Mouse (Mus musculus) kidney, embryonic 15.5 days (tissue): ENCODE results near the gene Abcb5. TPM values are rescaled to one million over a fixed set of nuclear protein-coding genes. Genes with fewer than 3 reads are reported as not detected.
A peak's percentile ranks its signal among the peaks of the same experiment; 100 is the strongest.

Source experiments
- ATAC-seq: fragments of 200-750 bp; cut with Nextera tagmentation; replicated peaks from 2 replicates; pipeline ENCODE4 v1.8.0; 2017; ENCODE audit warnings: moderate TSS enrichment; ENCODE audit not compliant: low FRiP score
- H3K27ac ChIP-seq: fragments of 300-500 bp; sonication (generic); 2 replicates; pipeline ENCODE4 v1.5.1; 2015; ENCODE audit warnings: mild to moderate bottlenecking, inconsistent platforms
- H3K27me3 ChIP-seq: fragments of 300-500 bp; sonication (generic); 2 replicates; pipeline ENCODE4 v1.6.1; 2015; ENCODE audit warnings: inconsistent platforms
- H3K36me3 ChIP-seq: fragments of 300-500 bp; sonication (generic); 2 replicates; pipeline ENCODE4 v1.6.1; 2015; ENCODE audit warnings: inconsistent platforms
- H3K4me1 ChIP-seq: fragments of 300-500 bp; sonication (generic); 2 replicates; pipeline ENCODE4 v1.6.1; 2015; ENCODE audit warnings: inconsistent platforms
- H3K4me2 ChIP-seq: fragments of 300-500 bp; sonication (generic); 2 replicates; pipeline ENCODE4 v1.6.1; 2015; ENCODE audit warnings: moderate library complexity, mild to moderate bottlenecking, inconsistent platforms
- H3K4me3 ChIP-seq: fragments of 300-500 bp; sonication (generic); replicated peaks from 2 replicates; pipeline ENCODE4 v1.5.1; 2015; ENCODE audit warnings: mild to moderate bottlenecking, inconsistent platforms
- H3K9ac ChIP-seq: fragments of 300-500 bp; sonication (generic); 2 replicates; pipeline ENCODE4 v1.6.1; 2015; ENCODE audit warnings: mild to moderate bottlenecking, inconsistent platforms
- H3K9me3 ChIP-seq: fragments of 300-500 bp; sonication (generic); replicated peaks from 2 replicates; pipeline ENCODE4 v1.6.1; 2016; ENCODE audit warnings: inconsistent platforms
- WGBS: fragments of 180-500 bp; shearing (Covaris S2); methylation state at CpG from one replicate; pipeline ENCODE4 v1.1.7; 2015; ENCODE audit warnings: mixed read lengths; 5-methylcytosine and 5-hydroxymethylcytosine counted together
- polyA plus RNA-seq: library from polyadenylated mRNA; unstranded; fragments of >200 nt; fragmentation: Nextera tagmentation; extraction: Ambion mirVana; gene quantifications from 2 replicates; pipeline ENCODE4 v1.2.1, GENCODE M21; 2015

The Abcb5 gene
- polyA plus RNA-seq, 1 experiment from 2014 or later = not detected

DNA sequence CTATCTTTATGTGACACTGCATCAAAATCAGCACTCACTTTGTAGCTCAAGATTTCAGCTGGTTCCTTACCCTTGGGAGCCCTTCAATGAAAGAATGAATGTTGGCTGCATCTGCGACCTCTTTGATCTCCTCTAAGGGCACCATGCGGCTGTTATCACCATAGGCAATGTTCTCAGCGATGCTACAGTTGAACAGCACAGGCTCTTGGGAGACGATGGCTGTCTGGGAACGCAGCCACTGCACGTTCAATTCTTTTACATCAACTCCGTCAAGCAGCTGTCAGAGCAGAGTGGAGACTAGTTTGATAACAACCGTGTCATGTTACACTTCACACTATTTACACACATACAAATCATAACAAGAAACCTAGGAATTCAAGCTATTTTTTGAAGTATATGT, 93.5 kb downstream of the Abcb5 start:
- no peak overlapping the region for H3K4me2 ChIP-seq
- H3K4me3 ChIP-seq = no peak overlapping the region
- H3K9me3 ChIP-seq = no peaks in the 10 kb centered on the region
- no peak overlapping the region for H3K9ac ChIP-seq
- H3K36me3 ChIP-seq = no peaks in the 10 kb centered on the region
- H3K4me1 ChIP-seq = no peaks in the 10 kb centered on the region
- no peaks in the 10 kb centered on the region for H3K27me3 ChIP-seq
- no peak for ATAC-seq
- WGBS = 74% methylated on average over 8 of the region's 8 CpGs
- no peak overlapping the region for H3K27ac ChIP-seq

DNA sequence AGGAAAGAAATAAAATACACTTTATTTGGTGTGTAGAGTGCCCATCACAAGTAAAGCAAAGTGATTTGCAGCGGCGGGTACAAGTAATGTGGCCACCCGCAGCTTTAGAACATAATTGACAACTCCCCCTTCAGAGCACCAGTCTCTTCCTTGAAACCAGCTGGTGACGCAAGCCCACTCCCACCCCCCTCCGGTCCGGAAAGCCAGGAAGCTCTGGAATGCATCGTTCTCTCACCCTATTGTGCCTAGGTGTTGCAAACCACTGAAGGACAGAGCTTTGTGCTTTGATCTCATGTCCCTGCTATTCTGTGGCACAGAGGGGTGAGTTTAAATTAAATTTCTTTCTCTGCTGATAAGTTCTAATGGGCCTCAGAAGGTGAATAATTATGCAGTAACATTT, 110.1 kb downstream of the Abcb5 start:
- H3K36me3 ChIP-seq = no peaks in the 10 kb centered on the region
- no peak overlapping the region for H3K4me2 ChIP-seq
- H3K9me3 ChIP-seq = no peaks in the 10 kb centered on the region
- no peak overlapping the region for H3K9ac ChIP-seq
- H3K4me1 ChIP-seq = peaks cover 9% of the 10 kb centered on the region
- H3K27ac ChIP-seq = no peak overlapping the region
- WGBS = 2% methylated on average over 7 of the region's 7 CpGs
- H3K27me3 ChIP-seq = peaks cover 80% of the 10 kb centered on the region
- ATAC-seq = no peak
- no peak overlapping the region for H3K4me3 ChIP-seq

DNA sequence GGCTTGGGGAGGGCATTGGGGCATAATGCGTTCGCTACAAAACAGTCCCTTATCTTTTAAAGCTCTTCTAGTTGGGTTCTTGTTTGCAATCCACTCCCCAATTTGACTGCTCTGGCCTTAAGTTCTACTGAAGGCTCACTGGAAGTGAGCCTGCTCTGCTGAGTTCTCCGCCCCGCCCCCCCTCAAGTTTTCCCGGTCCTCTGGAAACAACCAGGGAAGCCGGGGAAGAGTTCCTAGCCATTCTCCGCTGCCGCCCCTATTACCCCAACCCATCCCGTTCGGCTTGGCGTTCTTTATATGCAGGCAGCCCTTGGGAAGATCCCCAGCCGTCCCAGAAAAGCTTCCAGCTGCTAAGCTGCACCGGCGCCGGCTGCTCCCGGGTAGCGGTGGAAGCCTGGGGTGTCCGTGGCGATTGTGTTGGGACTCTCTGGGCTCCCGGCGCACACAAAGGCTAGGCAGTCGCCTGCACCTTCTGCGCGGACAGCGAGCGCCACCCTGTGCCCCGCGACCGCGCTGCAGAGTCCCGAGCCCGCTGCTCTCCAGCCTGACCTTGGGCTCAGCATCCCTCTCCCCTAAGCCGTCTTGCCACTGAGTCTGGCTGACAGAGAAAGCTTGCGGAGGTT, 111.3 kb downstream of the Abcb5 start:
- H3K27ac ChIP-seq = no peak overlapping the region
- no peaks in the 10 kb centered on the region for H3K36me3 ChIP-seq
- peak; percentile 98 for ATAC-seq
- no peaks in the 10 kb centered on the region for H3K9me3 ChIP-seq
- 0 out of 2 replicates have a peak overlapping the region, but pooled peaks have one; percentile 24 for H3K9ac ChIP-seq
- peak overlapping the region; percentile 44 for H3K4me3 ChIP-seq
- H3K27me3 ChIP-seq = peaks cover 83% of the 10 kb centered on the region
- WGBS = under 1% methylated on average over 34 of the region's 34 CpGs
- H3K4me2 ChIP-seq = peak overlapping the region; percentile 73
- peaks cover 9% of the 10 kb centered on the region for H3K4me1 ChIP-seq

DNA sequence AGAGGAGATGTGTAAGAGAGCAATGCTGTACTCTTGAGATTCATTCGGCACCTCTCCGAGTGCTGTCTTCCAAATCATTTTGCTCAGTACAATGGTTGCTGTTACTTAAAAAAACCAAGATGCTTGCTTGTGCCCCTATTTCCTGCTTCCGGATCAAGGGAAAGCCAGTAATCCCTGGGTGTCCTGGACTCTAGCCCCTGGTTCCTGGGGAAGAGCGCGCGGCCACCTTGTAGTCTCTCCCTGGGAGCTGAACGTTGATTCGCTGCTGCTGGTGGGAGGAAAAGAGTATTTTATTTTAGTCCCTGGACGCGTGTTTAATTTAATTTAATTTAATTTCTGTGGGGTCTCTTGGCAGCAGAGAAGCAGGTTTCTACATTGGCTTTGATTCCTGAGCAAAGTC, 111.8 kb downstream of the Abcb5 start:
- H3K27me3 ChIP-seq = peaks cover 83% of the 10 kb centered on the region
- 4% methylated on average over 10 of the region's 10 CpGs for WGBS
- peak overlapping the region; percentile 73 for H3K4me2 ChIP-seq
- no peaks in the 10 kb centered on the region for H3K9me3 ChIP-seq
- peak overlapping the region; percentile 44 for H3K4me3 ChIP-seq
- H3K36me3 ChIP-seq = no peaks in the 10 kb centered on the region
- no peak for ATAC-seq
- H3K9ac ChIP-seq = no peak overlapping the region
- H3K4me1 ChIP-seq = peaks cover 12% of the 10 kb centered on the region
- H3K27ac ChIP-seq = no peak overlapping the region

DNA sequence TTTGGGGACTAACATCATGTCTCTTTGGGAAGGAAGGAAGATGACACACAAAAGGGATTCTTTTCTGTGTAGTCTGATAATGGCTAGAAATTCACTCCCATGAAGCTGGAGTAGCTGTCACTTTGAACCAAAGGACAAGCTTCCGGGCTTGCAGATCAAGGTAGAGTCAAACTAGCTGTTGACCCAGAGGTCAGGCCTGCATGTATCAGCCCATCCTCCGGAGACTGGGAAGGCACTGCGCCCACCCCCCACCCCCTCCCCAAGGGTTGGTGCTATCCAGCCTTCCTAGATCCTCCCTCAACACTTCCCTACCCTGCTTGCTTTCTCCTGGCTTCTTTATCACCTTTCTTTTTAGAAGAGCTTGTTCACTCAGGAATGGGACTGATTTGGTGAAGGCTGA, 112.9 kb downstream of the Abcb5 start:
- Histone ChIP-seq H3K4me3 (no peak overlapping the region), H3K4me2 (no peak overlapping the region), H3K9ac (no peak overlapping the region), H3K27me3 (peaks cover 89% of the 10 kb centered on the region), H3K9me3 (no peaks in the 10 kb centered on the region), H3K4me1 (peaks cover 23% of the 10 kb centered on the region), H3K27ac (no peak overlapping the region), H3K36me3 (no peaks in the 10 kb centered on the region)
- ATAC-seq = no peak
- 4% methylated on average over 3 of the region's 3 CpGs for WGBS

DNA sequence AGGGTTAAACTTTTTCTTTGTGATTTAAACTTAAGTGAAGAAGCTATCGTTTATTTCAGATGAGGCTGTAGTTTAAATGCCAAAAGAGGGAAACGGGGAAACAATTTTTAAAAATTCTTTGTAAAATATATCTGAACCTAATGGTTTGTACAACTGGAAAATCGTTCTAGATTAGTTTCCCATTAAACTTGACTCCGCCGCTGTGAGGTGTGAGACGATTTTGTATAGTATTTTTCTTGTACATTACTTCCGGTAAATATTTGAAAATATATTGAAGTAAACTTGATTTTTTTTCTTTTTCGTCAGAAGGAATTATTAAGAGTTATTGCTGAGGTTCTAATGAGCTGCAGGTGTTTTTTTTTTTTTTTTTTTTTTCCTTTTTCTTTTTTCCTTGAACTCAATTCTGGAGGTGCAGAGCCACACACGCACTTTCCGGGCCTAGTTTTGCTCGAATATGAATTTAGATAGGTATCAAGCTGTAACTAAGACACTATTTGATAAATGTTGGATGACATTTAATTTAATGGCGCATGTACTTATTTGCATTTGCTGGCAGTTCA, 115.3 kb downstream of the Abcb5 start:
- H3K9me3 ChIP-seq = no peaks in the 10 kb centered on the region
- ATAC-seq = no peak
- no peak overlapping the region for H3K4me2 ChIP-seq
- H3K4me1 ChIP-seq = peaks cover 40% of the 10 kb centered on the region
- H3K27ac ChIP-seq = no peak overlapping the region
- H3K9ac ChIP-seq = no peak overlapping the region
- H3K4me3 ChIP-seq = no peak overlapping the region
- H3K36me3 ChIP-seq = no peaks in the 10 kb centered on the region
- WGBS = 17% methylated on average over 12 of the region's 12 CpGs
- peaks cover 92% of the 10 kb centered on the region for H3K27me3 ChIP-seq

DNA sequence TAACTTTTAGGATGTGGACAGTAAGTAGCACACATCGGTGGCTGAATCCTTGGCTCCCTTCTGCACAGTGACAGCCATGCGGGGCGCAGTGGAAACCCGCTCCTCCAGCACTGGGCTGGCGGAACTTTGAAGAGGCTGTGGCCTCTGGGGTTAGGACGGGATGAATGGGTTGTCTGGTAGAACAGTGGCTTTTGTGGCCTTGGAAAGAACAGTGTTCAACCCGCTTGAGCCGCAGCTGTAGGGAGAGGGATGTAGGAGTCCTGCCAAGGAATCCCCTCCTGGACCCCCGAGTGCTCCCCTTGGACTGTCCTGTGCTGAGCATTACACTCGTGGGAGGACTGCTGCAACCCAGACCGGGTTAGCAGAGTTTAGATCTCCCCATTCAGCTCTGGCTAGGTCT, 116.2 kb downstream of the Abcb5 start:
- H3K27ac ChIP-seq = no peak overlapping the region
- ATAC-seq = peak; percentile 10; the same call in 1 of the 2 replicates
- no peak overlapping the region for H3K4me3 ChIP-seq
- peaks cover 92% of the 10 kb centered on the region for H3K27me3 ChIP-seq
- 2% methylated on average over 11 of the region's 11 CpGs for WGBS
- no peaks in the 10 kb centered on the region for H3K9me3 ChIP-seq
- H3K4me1 ChIP-seq = peaks cover 39% of the 10 kb centered on the region
- no peaks in the 10 kb centered on the region for H3K36me3 ChIP-seq
- H3K4me2 ChIP-seq = no peak overlapping the region
- H3K9ac ChIP-seq = no peak overlapping the region

DNA sequence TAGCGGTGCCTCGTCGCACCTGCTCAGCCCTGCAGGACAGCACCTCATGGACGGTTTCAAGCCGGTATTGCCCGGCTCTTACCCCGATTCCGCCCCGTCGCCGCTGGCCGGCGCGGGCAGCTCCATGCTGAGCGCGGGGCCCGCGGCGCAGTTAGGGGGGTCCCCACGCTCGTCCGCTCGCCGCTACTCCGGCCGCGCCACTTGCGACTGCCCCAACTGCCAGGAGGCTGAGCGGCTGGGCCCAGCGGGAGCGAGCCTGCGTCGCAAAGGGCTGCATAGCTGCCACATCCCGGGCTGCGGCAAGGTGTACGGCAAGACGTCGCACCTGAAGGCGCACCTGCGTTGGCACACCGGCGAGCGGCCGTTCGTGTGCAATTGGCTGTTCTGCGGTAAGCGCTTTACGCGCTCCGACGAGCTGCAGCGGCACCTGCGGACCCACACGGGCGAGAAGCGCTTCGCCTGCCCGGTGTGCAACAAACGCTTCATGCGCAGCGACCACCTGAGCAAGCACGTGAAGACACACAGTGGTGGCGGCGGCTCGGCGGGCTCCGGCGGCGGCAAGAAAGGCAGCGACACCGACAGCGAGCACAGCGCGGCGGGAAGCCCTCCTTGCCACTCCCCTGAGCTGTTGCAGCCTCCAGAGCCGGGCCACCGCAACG, 116.9 kb downstream of the Abcb5 start:
- Histone ChIP-seq H3K9ac (no peak overlapping the region), H3K4me3 (peak overlapping the region; percentile 34), H3K4me1 (peaks cover 32% of the 10 kb centered on the region), H3K27ac (no peak overlapping the region), H3K4me2 (peak overlapping the region; percentile 53), H3K27me3 (peaks cover 92% of the 10 kb centered on the region), H3K9me3 (no peaks in the 10 kb centered on the region), H3K36me3 (no peaks in the 10 kb centered on the region)
- WGBS = 1% methylated on average over 78 of the region's 78 CpGs
- peak; percentile 31 for ATAC-seq

DNA sequence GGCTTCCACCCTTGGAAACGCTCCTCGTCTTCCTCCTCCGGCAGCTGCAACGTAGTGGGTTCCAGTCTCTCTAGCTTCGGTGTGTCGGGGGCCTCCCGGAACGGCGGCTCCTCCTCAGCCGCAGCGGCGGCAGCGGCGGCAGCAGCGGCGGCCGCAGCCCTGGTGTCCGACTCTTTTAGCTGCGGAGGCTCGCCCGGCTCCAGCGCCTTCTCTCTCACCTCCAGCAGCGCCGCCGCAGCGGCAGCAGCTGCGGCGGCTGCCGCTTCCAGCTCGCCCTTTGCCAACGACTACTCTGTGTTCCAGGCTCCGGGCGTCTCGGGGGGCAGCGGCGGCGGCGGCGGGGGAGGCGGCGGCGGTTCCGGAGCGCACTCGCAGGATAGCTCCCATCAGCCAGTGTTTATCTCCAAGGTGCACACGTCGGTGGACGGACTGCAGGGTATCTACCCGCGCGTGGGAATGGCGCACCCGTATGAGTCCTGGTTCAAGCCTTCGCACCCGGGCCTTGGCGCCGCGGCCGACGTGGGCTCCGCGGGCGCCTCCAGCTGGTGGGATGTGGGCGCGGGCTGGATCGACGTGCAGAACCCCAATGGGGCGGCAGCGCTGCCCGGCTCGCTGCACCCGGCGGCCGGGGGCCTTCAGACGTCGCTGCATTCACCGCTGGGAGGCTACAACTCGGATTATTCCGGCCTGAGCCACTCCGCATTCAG, 117.6 kb downstream of the Abcb5 start:
- Histone ChIP-seq H3K4me3 (peak overlapping the region; percentile 34), H3K27ac (no peak overlapping the region), H3K9me3 (no peaks in the 10 kb centered on the region), H3K9ac (no peak overlapping the region), H3K27me3 (peaks cover 92% of the 10 kb centered on the region), H3K4me1 (peaks cover 30% of the 10 kb centered on the region), H3K4me2 (peak overlapping the region; percentile 53), H3K36me3 (no peaks in the 10 kb centered on the region)
- under 1% methylated on average over 79 of the region's 80 CpGs for WGBS
- ATAC-seq = peak; percentile 27; the same call in 1 of the 2 replicates

DNA sequence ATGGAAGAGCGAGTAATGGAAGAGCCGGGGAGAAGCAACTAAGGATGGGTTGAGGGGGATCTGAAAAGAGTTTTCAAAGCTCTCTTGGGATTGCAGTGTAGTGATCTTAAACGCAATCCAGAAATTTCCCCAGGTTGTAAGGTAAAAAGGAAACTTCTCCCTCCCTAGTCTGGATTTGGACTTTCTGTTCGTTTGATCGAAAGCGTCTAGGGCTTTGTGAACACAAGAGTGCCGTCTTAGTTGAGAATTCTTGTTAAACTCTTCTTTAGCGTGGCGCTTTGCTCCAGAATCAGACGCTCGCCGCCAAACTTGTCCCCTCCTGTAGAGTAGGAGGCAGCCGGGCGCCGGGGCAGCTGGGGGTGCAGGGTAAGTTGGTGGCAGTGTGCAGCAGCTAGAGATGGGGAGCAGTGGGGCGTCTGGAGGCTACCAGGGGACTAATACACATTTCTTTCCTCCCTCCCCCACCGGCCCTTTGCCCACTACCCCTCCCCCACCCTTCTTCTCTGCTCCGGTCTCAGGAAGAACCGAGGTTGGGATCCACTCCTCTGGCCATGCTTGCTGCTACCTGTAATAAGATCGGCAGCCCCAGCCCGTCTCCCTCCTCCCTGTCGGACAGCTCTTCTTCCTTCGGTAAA, 118.2 kb downstream of the Abcb5 start:
- H3K36me3 ChIP-seq = no peaks in the 10 kb centered on the region
- ATAC-seq = no peak
- H3K9me3 ChIP-seq = no peaks in the 10 kb centered on the region
- H3K27ac ChIP-seq = no peak overlapping the region
- H3K4me3 ChIP-seq = peak overlapping the region; percentile 34
- WGBS = under 1% methylated on average over 23 of the region's 23 CpGs
- H3K4me1 ChIP-seq = peaks cover 32% of the 10 kb centered on the region
- H3K4me2 ChIP-seq = peak overlapping the region; percentile 53
- H3K27me3 ChIP-seq = peaks cover 92% of the 10 kb centered on the region
- no peak overlapping the region for H3K9ac ChIP-seq

DNA sequence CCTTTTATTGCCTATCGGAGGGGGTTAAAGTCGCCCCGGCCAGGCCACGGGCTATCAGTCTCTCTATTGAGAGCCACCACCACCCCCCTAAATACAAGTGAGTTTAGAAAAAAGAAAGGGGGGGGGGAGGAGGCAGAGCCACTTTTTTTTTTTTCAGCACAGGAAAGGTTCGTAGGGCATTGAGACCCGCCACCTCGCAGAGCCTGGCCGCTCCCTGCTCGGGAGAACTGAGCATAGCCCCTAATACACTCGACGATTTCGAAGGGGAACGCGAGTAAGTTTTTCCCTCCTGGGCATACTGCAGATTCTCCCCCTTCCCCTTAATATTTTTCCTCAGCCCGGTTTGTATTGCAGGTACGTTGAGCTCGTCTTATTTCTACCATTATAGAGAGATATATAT, 118.8 kb downstream of the Abcb5 start:
- Histone ChIP-seq H3K4me1 (peaks cover 37% of the 10 kb centered on the region), H3K9ac (no peak overlapping the region), H3K4me2 (peak overlapping the region; percentile 80), H3K9me3 (no peaks in the 10 kb centered on the region), H3K36me3 (no peaks in the 10 kb centered on the region), H3K4me3 (peak overlapping the region; percentile 49), H3K27me3 (peaks cover 93% of the 10 kb centered on the region), H3K27ac (no peak overlapping the region)
- 1% methylated on average over 17 of the region's 17 CpGs for WGBS
- ATAC-seq = no peak; the same call in 1 of the 2 replicates
